Mouse (Mus musculus): ENCODE measurements around the gene Tmprss11c. TPM values are rescaled to one million over a fixed set of nuclear protein-coding genes. Genes with fewer than 3 reads are reported as not detected.
"Not testable (repeated sequence)": the region's sequence is repeated elsewhere in the genome, so short reads cannot be mapped to it uniquely, and the experiment has no call there.

Gene Tmprss11c
- total RNA-seq (2012; rRNA removed) (not detected in 2 replicates), polyA plus RNA-seq (2012; ENCODE audit: insufficient read depth in 1 of 2, insufficient read length in 2 of 2, low read depth in 1 of 2, low replicate concordance in 2 of 2, missing spikeins in 1 of 2) (not detected)

DNA sequence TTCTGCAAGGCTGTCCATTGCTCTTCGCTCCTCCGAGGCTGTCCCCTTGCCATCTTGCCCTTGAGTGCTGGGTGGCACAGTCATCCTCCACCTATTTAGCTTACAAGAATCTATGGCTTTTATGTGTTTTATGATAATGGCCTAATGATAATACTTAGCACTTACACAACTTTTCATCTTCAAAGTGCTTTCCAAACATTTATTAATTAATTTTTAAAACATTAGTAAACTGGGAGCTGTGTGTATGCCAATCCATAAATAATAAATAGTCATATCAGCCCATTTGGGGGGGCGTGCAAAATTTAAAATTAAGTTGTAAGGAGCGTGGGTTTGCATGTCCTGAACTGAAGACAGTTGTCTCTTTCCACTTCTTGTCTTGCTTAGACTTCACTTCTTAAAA, at the start of gene Tmprss11c:
Gene Tmprss11c (minus strand): TSS at position 101 of the 400 bp plus-strand sequence.
- H3K27ac ChIP-seq (ENCODE audit: control insufficient read depth, low read depth, low read length): no peak within 1 kb of the TSS
- H3K4me3 ChIP-seq (ENCODE audit: control insufficient read depth in 1 of 2, insufficient read depth in 1 of 2, low read depth in 2 of 2, low read length in 2 of 2): no peak within 1 kb of the TSS
- H3K9me3 ChIP-seq (replicated peaks; ENCODE audit: insufficient read depth, low read length): no peaks in the 10 kb centered on the region
- no peak for DNase-seq (ENCODE audit: low read depth, low spot score)
- H3K4me1 ChIP-seq (ENCODE audit: control insufficient read depth in 1 of 2, insufficient read depth in 2 of 2, low read length in 2 of 2): no peaks in the 10 kb centered on the region
- H3K9ac ChIP-seq (ENCODE audit: control insufficient read depth, low read depth, low read length, poor library complexity, severe bottlenecking): no peak within 1 kb of the TSS
- H3K36me3 ChIP-seq (ENCODE audit: control insufficient read depth in 1 of 2, insufficient read depth in 2 of 2, low read length in 2 of 2): no peaks in the 10 kb centered on the region
- no peaks in the 10 kb centered on the region for H3K79me2 ChIP-seq (ENCODE audit: control insufficient read depth, insufficient read depth, low read length, poor library complexity)
- no peak for TF ChIP-seq BHLHE40 (IDR thresholded peaks at IDR 0.05; ENCODE audit: borderline replicate concordance, low read depth, low read length)
- TF ChIP-seq E2F4 (IDR thresholded peaks at IDR 0.05; ENCODE audit: borderline replicate concordance, low read depth, low read length): no peak
- no peak for TF ChIP-seq CHD1 (IDR thresholded peaks at IDR 0.05; ENCODE audit: low read depth, low read length)
- no peak for TF ChIP-seq USF2 (IDR thresholded peaks at IDR 0.05; ENCODE audit: borderline replicate concordance in 1 of 2, insufficient read depth in 1 of 2, low read depth in 1 of 2, low read length in 2 of 2)
- no peak for TF ChIP-seq USF1 (IDR thresholded peaks at IDR 0.05; ENCODE audit: low read depth, low read length)
- TF ChIP-seq CTCF (IDR thresholded peaks at IDR 0.05 in 2 of 3, conservative IDR thresholded peaks at IDR 0.05 in 1 of 3; ENCODE audit: control insufficient read depth in 1 of 3, insufficient read depth in 1 of 3, low read depth in 2 of 3, low read length in 3 of 3, poor library complexity in 1 of 3, severe bottlenecking in 1 of 3): no peak
- no peak for TF ChIP-seq NRF1 (IDR thresholded peaks at IDR 0.05; ENCODE audit: insufficient read depth, low read depth, low read length, poor library complexity, severe bottlenecking)
- TF ChIP-seq ZC3H11A (IDR thresholded peaks at IDR 0.05; ENCODE audit: low read depth, low read length): no peak
- TF ChIP-seq MYC (IDR thresholded peaks at IDR 0.05; ENCODE audit: low read depth, low read length): no peak
- no peak for TF ChIP-seq POLR2AphosphoS5 (IDR thresholded peaks at IDR 0.05; ENCODE audit: borderline replicate concordance, low read depth, low read length)
- TF ChIP-seq TBP (IDR thresholded peaks at IDR 0.05; ENCODE audit: low read depth, low read length): no peak
- TF ChIP-seq JUND (IDR thresholded peaks at IDR 0.05; ENCODE audit: low read depth, low read length): no peak
- no peak for TF ChIP-seq GATA1 (IDR thresholded peaks at IDR 0.05; ENCODE audit: low read depth, low read length)
- no peak for TF ChIP-seq RCOR1 (IDR thresholded peaks at IDR 0.05; ENCODE audit: low read depth, low read length)
- no peak for TF ChIP-seq TAL1 (IDR thresholded peaks at IDR 0.05; ENCODE audit: low read length)
- no peak for TF ChIP-seq TCF12 (IDR thresholded peaks at IDR 0.05; ENCODE audit: low read depth, low read length)
- no peak for TF ChIP-seq SMC3 (IDR thresholded peaks at IDR 0.05; ENCODE audit: low read depth, low read length)
- no peak for TF ChIP-seq EP300 (IDR thresholded peaks at IDR 0.05; ENCODE audit: low read depth in 1 of 2, low read length in 2 of 2)
- H3K27me3 ChIP-seq (ENCODE audit: control insufficient read depth in 1 of 2, insufficient read depth in 2 of 2, low read length in 2 of 2): no peaks in the 10 kb centered on the region

DNA sequence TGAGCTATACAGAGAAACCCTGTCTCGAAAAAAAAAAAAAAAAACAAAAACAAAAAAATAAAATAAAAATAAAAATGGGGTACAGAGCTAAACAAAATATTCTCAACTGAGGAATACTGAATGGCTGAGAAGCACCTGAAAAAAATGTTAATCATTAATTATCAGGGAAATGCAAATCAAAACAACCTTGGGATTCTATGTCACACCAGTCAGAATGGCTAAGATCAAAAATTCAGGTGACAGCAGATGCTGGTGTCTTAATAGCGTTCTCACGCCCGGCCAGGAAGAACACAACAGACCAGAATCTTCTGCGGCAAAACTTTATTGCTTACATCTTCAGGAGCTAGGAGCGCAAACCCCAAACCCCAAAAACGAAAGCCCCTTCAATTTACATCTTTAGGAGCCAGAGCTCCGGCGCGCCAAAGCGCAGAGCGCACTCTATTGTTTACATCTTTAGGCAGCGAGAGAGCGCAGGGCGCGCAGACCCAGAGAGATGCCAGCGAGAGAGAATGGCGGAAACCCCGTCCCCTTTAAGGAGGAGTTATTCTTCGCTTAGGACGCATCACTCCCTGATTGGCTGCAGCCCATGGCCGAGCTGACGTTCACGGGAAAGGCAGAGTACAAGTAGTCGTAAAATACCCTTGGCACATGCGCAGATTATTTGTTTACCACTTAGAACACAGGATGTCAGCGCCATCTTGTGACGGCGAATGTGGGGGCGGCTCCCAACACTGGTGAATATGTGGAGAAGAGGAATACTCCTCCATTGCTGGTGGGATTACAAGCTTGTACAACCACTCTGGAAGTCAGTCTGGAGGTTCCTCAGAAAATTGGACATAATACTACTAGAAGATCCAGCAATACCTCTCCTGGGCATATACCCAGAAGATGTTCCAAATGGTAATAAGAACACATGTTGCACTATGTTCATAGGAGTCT, 29.2 kb upstream of the Tmprss11c start:
- not testable (repeated sequence) for H3K79me2 ChIP-seq (ENCODE audit: control insufficient read depth, insufficient read depth, low read length, poor library complexity); H3K4me1 ChIP-seq (ENCODE audit: control insufficient read depth in 1 of 2, insufficient read depth in 2 of 2, low read length in 2 of 2); H3K27ac ChIP-seq (ENCODE audit: control insufficient read depth, low read depth, low read length); H3K36me3 ChIP-seq (ENCODE audit: control insufficient read depth in 1 of 2, insufficient read depth in 2 of 2, low read length in 2 of 2); H3K9me3 ChIP-seq (replicated peaks; ENCODE audit: insufficient read depth, low read length); H3K9ac ChIP-seq (ENCODE audit: control insufficient read depth, low read depth, low read length, poor library complexity, severe bottlenecking); DNase-seq (ENCODE audit: low read depth, low spot score); H3K27me3 ChIP-seq (ENCODE audit: control insufficient read depth in 1 of 2, insufficient read depth in 2 of 2, low read length in 2 of 2); H3K4me3 ChIP-seq (ENCODE audit: control insufficient read depth in 1 of 2, insufficient read depth in 1 of 2, low read depth in 2 of 2, low read length in 2 of 2)
